Mouse (Mus musculus) hindbrain, postnatal 0 days (tissue): Measurements from ENCODE around the gene Ahsg. TPM values are rescaled to one million over a fixed set of nuclear protein-coding genes. Genes with fewer than 3 reads are reported as not detected.

ENCODE experiments used
- ATAC-seq: fragments of 200-750 bp; cut with Nextera tagmentation; 2 replicates; pipeline ENCODE4 v1.8.0; 2017; ENCODE audit warnings: mild to moderate bottlenecking, moderate TSS enrichment, moderate library complexity
- DNase-seq: peaks from one replicate; pipeline ENCODE4 v3.0.0-alpha.2; 2015; ENCODE audit warnings: low spot score
- H3K27ac ChIP-seq: fragments of 300-500 bp; sonication (generic); 2 replicates; pipeline ENCODE4 v1.5.1; 2014; ENCODE audit warnings: mild to moderate bottlenecking
- H3K27me3 ChIP-seq: fragments of 300-500 bp; sonication (generic); 2 replicates; pipeline ENCODE4 v1.6.1; 2014; ENCODE audit warnings: low read length, mixed read lengths; ENCODE audit not compliant: insufficient read depth
- H3K36me3 ChIP-seq: fragments of 300-500 bp; sonication (generic); 2 replicates; pipeline ENCODE4 v1.6.1; 2014; ENCODE audit warnings: low read length, mixed read lengths; ENCODE audit not compliant: insufficient read depth
- H3K4me1 ChIP-seq: fragments of 300-500 bp; sonication (generic); 2 replicates; pipeline ENCODE4 v1.6.1; 2014; ENCODE audit warnings: antibody characterized with exemption, low read length, mixed read lengths; ENCODE audit not compliant: insufficient read depth
- H3K4me2 ChIP-seq: fragments of 300-500 bp; sonication (generic); 2 replicates; pipeline ENCODE4 v1.6.1; 2014; ENCODE audit warnings: low read depth, mild to moderate bottlenecking, low read length, moderate library complexity, mixed read lengths
- H3K4me3 ChIP-seq: fragments of 300-500 bp; sonication (generic); 2 replicates; pipeline ENCODE4 v1.5.1; 2014; ENCODE audit warnings: low read length
- H3K9ac ChIP-seq: fragments of 300-500 bp; sonication (generic); replicated peaks from 2 replicates; pipeline ENCODE4 v1.6.1; 2014; ENCODE audit warnings: mild to moderate bottlenecking, low read length, moderate library complexity, mixed read lengths
- H3K9me3 ChIP-seq: fragments of 300-500 bp; sonication (generic); 2 replicates; pipeline ENCODE4 v1.6.1; 2016; ENCODE audit warnings: low read length, mixed read lengths
- CTCF ChIP-seq: IDR thresholded peaks from 2 replicates; pipeline ENCODE4 v1.5.1; 2016; ENCODE audit warnings: antibody characterized with exemption, control low read depth, low read depth
- WGBS: fragments of 180-500 bp; shearing (Covaris S2); extraction: QIAGEN DNeasy Blood & Tissue Kit; methylation state at CpG from one replicate; pipeline ENCODE4 v1.1.7; 2014; 5-methylcytosine and 5-hydroxymethylcytosine counted together
- polyA plus RNA-seq: library from polyadenylated mRNA; unstranded; fragments of >200 nt; fragmentation: Nextera tagmentation; extraction: Ambion mirVana; gene quantifications from 2 replicates; pipeline ENCODE4 v1.2.1, GENCODE M21; 2015
- total RNA-seq: library from RNA; depleted of rRNA; stranded (reverse); fragments of >200 nt; gene quantifications from 2 replicates; pipeline ENCODE4 v1.2.3, GENCODE M21; 2014

Gene Ahsg
- total and polyA plus RNA-seq, 2 experiments from 2014 or later = not detected

DNA sequence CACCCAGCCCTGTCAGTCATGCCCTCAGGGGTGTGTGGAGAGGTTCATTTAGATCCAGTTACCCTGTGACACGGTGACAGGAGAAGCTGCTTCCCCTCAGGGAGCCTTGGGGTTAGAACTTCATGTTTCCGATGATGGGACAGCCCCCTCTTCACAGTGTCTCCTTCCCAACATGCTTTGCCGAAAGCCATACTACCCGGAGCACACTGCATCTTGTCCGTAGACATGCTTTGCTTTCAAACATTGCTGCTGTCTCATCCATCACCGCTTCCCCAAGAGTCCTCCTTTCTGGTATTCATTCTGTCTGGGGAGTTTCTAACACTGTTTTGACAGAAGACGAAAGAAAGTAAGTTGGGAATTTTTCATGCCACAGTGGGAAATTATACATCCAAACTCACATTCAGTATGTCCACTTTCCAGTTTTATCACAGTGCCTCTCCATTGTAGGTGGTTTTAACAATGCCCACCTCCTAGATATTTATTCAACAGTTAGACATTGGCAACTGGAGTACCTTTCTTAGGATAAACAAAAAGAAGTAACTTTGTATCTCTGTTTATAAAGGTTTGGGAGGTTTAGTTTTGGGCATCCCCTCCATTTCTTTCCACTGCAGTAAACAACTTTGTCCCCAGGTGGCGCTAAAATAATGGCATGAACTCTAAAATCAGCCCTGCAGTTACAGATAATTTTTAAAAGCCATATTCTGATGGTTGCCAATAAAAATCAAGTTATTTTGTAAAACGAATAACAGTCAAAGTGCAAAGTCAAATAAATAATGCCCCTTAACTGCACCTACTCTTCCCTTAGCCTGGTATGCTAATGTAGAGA, 14.6 kb upstream of the Ahsg start:
- H3K4me1 ChIP-seq = no peaks in the 10 kb centered on the region
- H3K4me3 ChIP-seq = no peak overlapping the region
- WGBS = 44% methylated on average over 9 of the region's 9 CpGs
- no peak for ATAC-seq
- no peaks in the 10 kb centered on the region for H3K27me3 ChIP-seq
- no peak overlapping the region for H3K9ac ChIP-seq
- H3K27ac ChIP-seq = no peak overlapping the region
- peak; percentile 70 for DNase-seq
- TF ChIP-seq CTCF = peak; percentile 79
- no peaks in the 10 kb centered on the region for H3K9me3 ChIP-seq
- H3K36me3 ChIP-seq = peaks cover 19% of the 10 kb centered on the region; the same call in 1 of the 2 replicates
- no peak overlapping the region for H3K4me2 ChIP-seq

DNA sequence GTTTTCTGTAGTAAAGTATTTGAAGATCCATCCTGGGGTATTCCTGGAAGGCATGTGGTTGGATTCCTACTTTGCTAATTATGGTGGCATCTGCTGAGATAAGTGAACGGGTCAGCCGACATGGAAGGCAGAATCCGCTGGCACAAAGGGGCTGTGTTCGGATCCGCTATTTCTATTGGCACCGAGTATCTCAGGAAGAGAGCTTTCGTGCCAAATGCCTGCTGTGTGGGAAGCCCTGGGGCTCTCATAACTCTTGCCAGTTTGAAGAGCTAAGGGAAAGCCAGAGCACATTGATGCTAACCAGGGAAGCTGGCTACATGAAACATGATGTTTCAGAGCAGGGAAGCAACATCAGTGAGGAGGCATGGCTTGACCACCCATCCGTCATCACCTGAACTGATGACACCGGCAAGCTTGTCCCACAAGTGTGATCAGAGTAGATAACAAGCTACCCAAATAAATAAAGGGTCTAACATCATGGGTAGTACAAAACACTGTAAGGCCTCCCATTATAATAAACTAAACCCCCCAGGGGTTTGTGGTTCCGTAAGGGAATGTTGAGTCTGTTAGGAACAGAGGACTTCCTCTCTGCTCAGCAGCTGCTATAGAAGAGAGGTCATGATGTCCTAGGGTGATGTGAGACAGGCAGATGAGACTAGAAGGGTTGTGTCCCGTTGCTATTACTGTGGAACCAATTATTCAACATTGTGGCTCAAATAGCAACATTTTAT, 13.3 kb upstream of the Ahsg start:
- Histone ChIP-seq H3K9me3 (no peaks in the 10 kb centered on the region), H3K36me3 (peaks cover 7% of the 10 kb centered on the region; the same call in 1 of the 2 replicates), H3K4me2 (no peak overlapping the region), H3K9ac (no peak overlapping the region), H3K27me3 (no peaks in the 10 kb centered on the region), H3K27ac (no peak overlapping the region), H3K4me3 (no peak overlapping the region), H3K4me1 (no peaks in the 10 kb centered on the region)
- no peak for TF ChIP-seq CTCF
- DNase-seq = peak; percentile 60
- ATAC-seq = no peak
- WGBS = 46% methylated on average over 11 of the region's 11 CpGs

DNA sequence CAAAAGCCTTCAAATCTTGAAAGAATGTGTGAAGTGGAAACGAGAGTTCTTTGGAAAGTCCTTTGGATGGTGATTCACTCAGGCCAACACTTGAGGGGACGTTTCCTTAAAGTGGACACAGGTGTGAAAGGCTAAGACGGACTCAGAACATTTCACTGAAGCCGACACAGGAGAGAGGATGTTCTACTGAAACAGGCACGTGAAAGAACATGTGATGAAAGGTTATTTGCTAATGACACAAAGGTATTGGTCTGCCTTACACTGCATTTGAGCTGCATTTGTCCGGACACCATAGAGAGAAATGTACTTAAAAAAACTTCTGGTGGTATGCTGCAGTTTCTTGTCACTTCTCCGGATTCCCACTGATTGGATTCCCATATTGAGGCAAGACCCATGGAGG, 12.4 kb upstream of the Ahsg start:
- 84% methylated on average over 7 of the region's 7 CpGs for WGBS
- no peaks in the 10 kb centered on the region for H3K4me1 ChIP-seq

DNA sequence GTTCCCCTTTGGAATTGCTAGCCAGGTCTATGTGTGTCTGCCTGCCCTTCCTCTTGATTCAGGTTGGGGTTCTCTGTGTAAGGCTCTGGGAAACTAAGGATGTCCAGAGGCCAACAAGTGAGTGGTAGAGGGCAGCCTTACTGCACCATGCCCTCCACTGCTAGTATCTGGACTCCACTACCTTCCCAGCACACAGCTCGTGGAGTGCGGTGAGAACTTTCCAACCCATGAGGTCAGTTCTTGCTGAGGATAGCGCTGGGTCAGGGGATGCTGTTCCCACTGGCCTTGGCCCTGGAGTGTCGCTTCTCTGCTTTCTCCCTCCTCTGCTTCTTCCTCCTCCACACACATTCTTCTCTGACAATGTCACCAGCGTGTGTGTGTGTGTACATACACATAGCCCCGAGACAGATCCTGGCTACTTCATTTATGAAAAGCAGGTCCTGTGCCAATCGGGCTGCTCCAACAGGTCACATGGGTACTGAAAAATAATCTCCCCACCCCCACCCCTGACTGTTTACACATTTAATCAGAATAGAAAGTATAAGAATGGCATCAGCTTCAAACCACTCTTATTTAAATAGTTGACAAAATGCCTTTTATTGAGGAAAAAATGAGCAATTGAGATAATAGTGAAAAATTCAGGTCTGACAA, 11.0 kb upstream of the Ahsg start:
- H3K9me3 ChIP-seq = no peaks in the 10 kb centered on the region
- H3K27me3 ChIP-seq = no peaks in the 10 kb centered on the region
- 64% methylated on average over 7 of the region's 7 CpGs for WGBS
- ATAC-seq = no peak
- H3K36me3 ChIP-seq = no peaks in the 10 kb centered on the region
- H3K4me3 ChIP-seq = no peak overlapping the region
- H3K9ac ChIP-seq = 0 out of 2 replicates have a peak overlapping the region, but pooled peaks have one; percentile 9
- no peaks in the 10 kb centered on the region for H3K4me1 ChIP-seq
- DNase-seq = no peak
- H3K4me2 ChIP-seq = no peak overlapping the region
- no peak for TF ChIP-seq CTCF
- no peak overlapping the region for H3K27ac ChIP-seq

More for the DNA sequence above, 12.4 kb upstream of the Ahsg start:
- H3K9ac ChIP-seq = no peak overlapping the region
- H3K27me3 ChIP-seq = no peaks in the 10 kb centered on the region
- H3K4me2 ChIP-seq = no peak overlapping the region
- no peaks in the 10 kb centered on the region for H3K9me3 ChIP-seq
- H3K27ac ChIP-seq = no peak overlapping the region
- DNase-seq (no peak), ATAC-seq (no peak)
- TF ChIP-seq CTCF = no peak
- no peak overlapping the region for H3K4me3 ChIP-seq
- H3K36me3 ChIP-seq = no peaks in the 10 kb centered on the region

DNA sequence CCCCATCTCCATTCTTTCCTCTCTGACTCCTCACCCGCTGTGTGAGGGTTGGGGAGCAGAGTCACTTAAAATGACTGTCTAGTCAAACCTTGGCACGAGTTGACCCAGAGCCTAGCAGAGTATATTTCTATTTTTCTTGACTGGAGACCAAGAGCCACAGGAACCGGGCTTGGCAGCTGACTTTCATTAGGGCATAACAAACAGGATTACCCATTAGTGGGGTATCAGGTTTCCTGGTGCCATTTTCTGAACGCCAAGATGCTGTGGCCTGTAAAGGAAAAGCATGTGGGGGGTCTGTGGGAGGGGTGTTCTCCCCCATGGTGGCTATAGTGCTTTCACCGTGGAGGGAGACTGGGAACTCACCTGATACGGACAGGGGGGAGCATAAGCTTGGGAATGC, 10.2 kb upstream of the Ahsg start:
- ATAC-seq (peak; percentile 45; the same call in 1 of the 2 replicates), DNase-seq (peak; percentile 51)
- no peaks in the 10 kb centered on the region for H3K9me3 ChIP-seq
- H3K4me2 ChIP-seq = no peak overlapping the region
- no peak for TF ChIP-seq CTCF
- 15% methylated on average over 6 of the region's 6 CpGs for WGBS
- no peaks in the 10 kb centered on the region for H3K4me1 ChIP-seq
- no peak overlapping the region for H3K27ac ChIP-seq
- H3K36me3 ChIP-seq = no peaks in the 10 kb centered on the region
- no peak overlapping the region for H3K4me3 ChIP-seq
- H3K9ac ChIP-seq = no peak overlapping the region
- no peaks in the 10 kb centered on the region for H3K27me3 ChIP-seq

DNA sequence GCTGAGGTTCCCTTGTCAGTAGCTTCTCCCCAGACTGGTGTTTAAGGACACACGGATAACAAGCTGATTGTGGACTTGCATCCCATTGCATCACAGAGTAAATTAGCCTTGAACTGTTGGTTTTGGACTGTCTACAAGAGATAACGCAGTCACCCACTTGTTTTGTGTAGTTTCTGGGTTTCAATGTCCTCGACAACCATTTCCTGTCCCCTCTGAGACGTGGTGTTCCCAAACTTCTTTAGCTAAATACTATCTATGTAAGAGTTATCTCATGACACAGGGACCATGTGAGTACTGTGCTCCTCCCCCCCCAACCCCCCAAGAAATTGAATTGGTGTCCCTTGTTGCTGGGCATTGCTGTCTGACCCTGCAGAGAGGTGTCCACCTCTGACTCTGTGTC, 9.6 kb upstream of the Ahsg start:
- no peaks in the 10 kb centered on the region for H3K9me3 ChIP-seq
- no peaks in the 10 kb centered on the region for H3K4me1 ChIP-seq
- no peak overlapping the region for H3K4me2 ChIP-seq
- no peak for ATAC-seq
- no peak for DNase-seq
- no peak overlapping the region for H3K27ac ChIP-seq
- no peaks in the 10 kb centered on the region for H3K36me3 ChIP-seq
- no peak for TF ChIP-seq CTCF
- H3K9ac ChIP-seq = no peak overlapping the region
- H3K27me3 ChIP-seq = no peaks in the 10 kb centered on the region
- no peak overlapping the region for H3K4me3 ChIP-seq
- 72% methylated on average over 4 of the region's 4 CpGs for WGBS
